Mouse (Mus musculus) brain, embryonic 14.5 days (tissue): ENCODE data around the gene Fmod. TPM values are rescaled to one million over a fixed set of nuclear protein-coding genes. Genes with fewer than 3 reads are reported as not detected.

Source experiments
- DNase-seq: peaks from one replicate; pipeline ENCODE4 v3.0.0-alpha.2; 2011; ENCODE audit warnings: low read depth
- CTCF ChIP-seq: fragments of 200-500 bp; IDR thresholded peaks from 2 replicates; pipeline ENCODE4 v1.5.1; 2012; ENCODE audit warnings: inconsistent platforms, mild to moderate bottlenecking, moderate library complexity, borderline replicate concordance; ENCODE audit not compliant: insufficient read depth, insufficient read length; ENCODE audit errors: extremely low read depth
- POLR2A ChIP-seq: fragments of 200-500 bp; IDR thresholded peaks from 2 replicates; pipeline ENCODE4 v1.6.1; 2012; ENCODE audit warnings: mild to moderate bottlenecking, inconsistent platforms, borderline replicate concordance; ENCODE audit not compliant: poor library complexity, insufficient read depth, insufficient read length, severe bottlenecking; ENCODE audit errors: extremely low read depth
- polyA plus RNA-seq: library from polyadenylated mRNA; depleted of rRNA; stranded (reverse); fragments of >200 nt; gene quantifications from 2 replicates; pipeline ENCODE4 v1.2.3, GENCODE M21; 2012; rRNA removed

Fmod gene
- polyA plus RNA-seq, 1 experiment, result 7.4 TPM

DNA sequence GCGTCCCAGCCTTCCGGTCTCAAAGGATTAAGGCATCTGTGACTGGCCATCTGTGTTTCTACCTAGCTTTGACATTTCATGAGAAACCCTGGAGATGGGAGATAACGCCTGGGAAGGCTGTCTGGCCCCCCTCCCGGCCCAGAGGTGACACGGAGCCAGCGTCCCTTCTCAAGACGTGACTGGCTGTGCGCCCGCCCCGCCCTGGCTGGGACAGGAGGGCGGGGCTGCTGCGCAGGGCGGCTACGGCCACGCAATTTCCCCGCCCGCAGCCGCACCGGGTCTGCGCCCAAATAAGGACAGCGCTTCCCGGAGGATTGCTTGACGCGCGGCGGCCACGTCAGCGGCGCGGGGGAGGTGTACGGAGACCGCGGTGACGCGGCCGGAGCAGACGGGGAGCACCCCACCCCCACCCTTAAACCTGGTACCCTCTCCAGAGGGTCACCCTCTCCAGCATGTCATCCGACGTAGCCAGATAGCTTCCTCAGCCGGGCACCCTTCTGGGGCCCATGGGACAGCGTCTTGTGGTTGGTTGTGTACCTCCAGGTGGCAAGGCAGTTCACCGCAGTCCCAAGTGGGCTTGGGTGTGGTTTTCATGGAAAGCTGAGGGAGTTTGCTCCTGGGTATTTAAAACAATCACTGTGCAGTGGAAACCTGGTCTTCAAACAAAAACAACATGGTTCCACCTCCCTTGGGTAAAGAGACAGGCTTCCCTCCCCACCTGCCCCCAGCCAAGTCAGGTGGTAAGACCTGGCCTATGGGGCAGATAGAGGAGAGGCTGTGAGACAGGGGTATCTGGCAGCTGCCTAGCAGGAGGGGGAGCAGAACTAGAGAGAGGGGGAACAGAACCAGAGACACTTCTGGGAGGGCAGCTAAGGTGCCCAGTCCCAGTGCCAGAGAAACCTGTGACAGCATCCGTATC lies 56.1 kb downstream of the Fmod start:
- DNase-seq, result peak; percentile 95
- no peak for TF ChIP-seq POLR2A
- TF ChIP-seq CTCF, result no peak

GRCm38 (mm10) chr1:134093771-134094526 lies 56.9 kb downstream of the Fmod start:
- TF ChIP-seq CTCF (no peak), POLR2A (no peak)
- no peak for DNase-seq

DNA sequence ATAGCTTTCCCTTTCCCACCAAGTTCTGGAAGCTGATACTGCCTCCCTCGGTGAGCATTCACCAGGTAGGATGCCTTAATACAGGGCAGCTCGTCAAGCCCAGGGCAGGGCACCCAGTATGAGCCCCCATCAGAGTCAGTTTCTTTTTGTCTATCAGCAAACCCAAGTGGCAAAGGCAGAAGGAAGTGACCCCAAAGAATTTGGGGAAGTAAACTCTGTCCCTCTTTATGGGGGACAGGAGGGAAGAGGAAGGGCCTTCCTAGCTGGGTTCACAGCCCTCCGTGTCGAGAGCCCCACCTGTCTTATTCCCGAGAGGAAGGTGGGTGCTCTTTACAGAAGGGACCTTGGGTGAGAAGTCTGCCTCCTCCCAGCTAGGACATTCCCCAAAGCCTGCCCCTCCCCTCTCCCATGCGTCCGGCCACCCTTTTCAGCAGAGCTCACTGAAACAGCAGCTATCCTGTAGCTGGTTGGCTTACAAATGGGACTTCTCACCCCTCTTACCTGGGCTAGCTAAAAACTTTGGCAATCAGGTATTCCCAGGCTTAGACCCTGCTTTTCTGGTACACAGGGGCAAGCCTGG lies 58.1 kb downstream of the Fmod start:
- no peak for TF ChIP-seq CTCF
- TF ChIP-seq POLR2A, result no peak
- DNase-seq, result no peak

DNA sequence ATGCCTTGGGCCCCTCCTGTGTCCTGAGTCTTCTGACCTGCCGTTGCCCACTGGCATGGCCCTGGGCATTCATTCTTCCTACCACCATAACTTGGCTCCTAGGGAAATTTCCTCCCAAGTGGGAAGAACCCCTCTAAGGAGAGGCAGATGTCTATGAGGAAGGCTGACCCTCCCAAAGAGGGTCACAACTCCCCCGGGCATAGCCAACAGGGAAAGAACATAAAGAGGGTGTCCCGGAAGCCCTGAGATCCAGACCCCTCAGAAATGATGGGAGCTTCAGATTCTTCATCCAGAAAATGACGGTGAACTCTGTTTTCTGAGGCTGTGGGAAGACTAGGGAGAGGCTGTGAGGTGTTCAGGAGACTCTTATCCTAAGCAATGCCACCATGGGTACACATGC lies 58.7 kb downstream of the Fmod start:
- no peak for TF ChIP-seq POLR2A
- TF ChIP-seq CTCF, result no peak
- DNase-seq, result no peak

GRCm38 (mm10) chr1:134096264-134096934 lies 59.3 kb downstream of the Fmod start:
- DNase-seq, result peak; percentile 97
- TF ChIP-seq POLR2A (no peak), CTCF (no peak)

DNA sequence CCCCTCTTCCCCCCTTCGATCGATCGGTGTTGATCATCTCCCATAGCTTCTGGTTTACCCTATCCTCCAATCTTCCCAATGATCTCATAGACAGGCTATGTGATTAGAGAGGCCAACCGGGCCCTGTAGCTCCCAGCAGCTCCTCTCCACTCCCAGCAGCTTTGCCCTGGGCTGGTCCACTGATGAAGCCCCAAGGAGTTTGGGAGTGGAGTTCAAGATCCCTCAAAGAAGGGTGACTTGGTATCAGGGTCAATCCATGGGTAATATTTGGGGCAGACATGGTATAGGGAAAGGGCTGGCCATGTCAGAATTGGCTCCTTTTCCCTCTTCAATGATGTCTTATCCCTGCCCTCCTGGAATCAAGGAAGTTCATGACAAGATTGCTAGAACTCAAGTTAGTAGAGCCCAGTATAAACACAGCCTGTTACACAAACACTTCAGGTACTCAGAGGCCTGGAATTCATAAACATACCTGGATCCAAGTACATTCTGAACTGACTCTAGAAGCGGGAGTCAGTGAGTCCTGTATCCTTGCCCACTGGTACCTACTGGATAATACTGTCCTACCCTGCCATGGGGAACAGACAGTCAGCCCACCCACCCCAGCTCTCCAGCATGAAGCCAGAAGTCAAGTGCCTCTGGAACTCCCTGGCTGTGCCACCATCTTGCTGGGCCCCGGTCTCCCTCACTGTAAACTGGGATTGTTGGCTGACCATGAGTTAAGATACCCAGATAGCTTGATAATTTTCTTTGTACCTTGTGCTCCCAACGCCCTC lies 60.2 kb downstream of the Fmod start:
- TF ChIP-seq POLR2A, result no peak
- TF ChIP-seq CTCF, result no peak
- DNase-seq, result no peak

Other genes with a start within 250 kb of the Fmod start
- 13.3 and 25.0 TPM in 2 replicates for gene Atp2b4, start 236.2 kb upstream of the Fmod start, polyA plus RNA-seq
- 9.0 and 9.2 TPM in 2 replicates for gene Optc, start 129.3 kb upstream of the Fmod start, polyA plus RNA-seq
- gene Prelp, start 115.8 kb upstream of the Fmod start, polyA plus RNA-seq, result 3.1 and 8.2 TPM in 2 replicates
- 31.8 and 58.3 TPM in 2 replicates for gene Btg2, start 41.9 kb downstream of the Fmod start, polyA plus RNA-seq
- gene Chit1, start 74.0 kb downstream of the Fmod start, polyA plus RNA-seq, result 0.09 and 0.11 TPM in 2 replicates
- 2.0 and 2.6 TPM in 2 replicates for gene Chil1, start 144.9 kb downstream of the Fmod start, polyA plus RNA-seq
- gene Mybph, start 156.2 kb downstream of the Fmod start, polyA plus RNA-seq, result 0.98 and 1.4 TPM in 2 replicates
- gene Adora1, start 198.2 kb downstream of the Fmod start, polyA plus RNA-seq, result 12.9 and 15.2 TPM in 2 replicates